Mouse (Mus musculus) lung, postnatal 0 days (tissue): Measurements from ENCODE around the gene Rars. TPM values are rescaled to one million over a fixed set of nuclear protein-coding genes. Genes with fewer than 3 reads are reported as not detected.

ENCODE experiments used
- ATAC-seq: fragments of 200-750 bp; cut with Nextera tagmentation; 2 replicates; pipeline ENCODE4 v1.8.0; 2017; ENCODE audit warnings: moderate library complexity
- DNase-seq: peaks from one replicate; pipeline ENCODE4 v3.0.0-alpha.2; 2016; ENCODE audit warnings: low spot score
- H3K27ac ChIP-seq: fragments of 300-500 bp; sonication (generic); 2 replicates; pipeline ENCODE4 v1.5.1; 2014; ENCODE audit warnings: antibody characterized with exemption, mild to moderate bottlenecking, low read length, mixed read lengths
- H3K27me3 ChIP-seq: fragments of 300-500 bp; sonication (generic); replicated peaks from 2 replicates; pipeline ENCODE4 v1.6.1; 2014; ENCODE audit warnings: low read length, mixed read lengths; ENCODE audit not compliant: insufficient read depth
- H3K36me3 ChIP-seq: fragments of 300-500 bp; sonication (generic); 2 replicates; pipeline ENCODE4 v1.6.1; 2014; ENCODE audit warnings: low read length, mixed read lengths; ENCODE audit not compliant: insufficient read depth
- H3K4me1 ChIP-seq: fragments of 300-500 bp; sonication (generic); 2 replicates; pipeline ENCODE4 v1.6.1; 2014; ENCODE audit warnings: antibody characterized with exemption, low read depth, low read length, mixed read lengths; ENCODE audit not compliant: insufficient read depth
- H3K4me2 ChIP-seq: fragments of 300-500 bp; sonication (generic); replicated peaks from 2 replicates; pipeline ENCODE4 v1.6.1; 2014; ENCODE audit warnings: low read depth, mild to moderate bottlenecking, low read length, moderate library complexity, mixed read lengths
- H3K4me3 ChIP-seq: fragments of 300-500 bp; sonication (generic); 2 replicates; pipeline ENCODE4 v1.5.1; 2014; ENCODE audit warnings: low read depth, low read length
- H3K9ac ChIP-seq: fragments of 300-500 bp; sonication (generic); replicated peaks from 2 replicates; pipeline ENCODE4 v1.6.1; 2014; ENCODE audit warnings: low read depth, mild to moderate bottlenecking
- H3K9me3 ChIP-seq: fragments of 300-500 bp; sonication (generic); 2 replicates; pipeline ENCODE4 v1.6.1; 2016; ENCODE audit warnings: low read length, mixed read lengths
- CTCF ChIP-seq: IDR thresholded peaks from 2 replicates; pipeline ENCODE4 v1.5.1; 2016; ENCODE audit warnings: antibody characterized with exemption, mild to moderate bottlenecking
- EP300 ChIP-seq: IDR thresholded peaks from 2 replicates; pipeline ENCODE4 v1.6.1; 2016; ENCODE audit warnings: antibody characterized with exemption, mild to moderate bottlenecking, control low read depth
- WGBS: fragments of 180-500 bp; shearing (Covaris S2); extraction: QIAGEN DNeasy Blood & Tissue Kit; methylation state at CpG from one replicate; pipeline ENCODE4 v1.1.7; 2014; 5-methylcytosine and 5-hydroxymethylcytosine counted together
- polyA plus RNA-seq: library from polyadenylated mRNA; unstranded; fragments of >200 nt; fragmentation: Nextera tagmentation; extraction: Ambion mirVana; gene quantifications from 2 replicates; pipeline ENCODE4 v1.2.1, GENCODE M21; 2015

Rars gene
- polyA plus RNA-seq, 1 experiment from 2014 or later = 29.4 TPM

GRCm38 (mm10) chr11:35840282-35840681, 6.0 kb upstream of the Rars start:
- H3K27ac ChIP-seq = no peak overlapping the region
- H3K9me3 ChIP-seq = no peaks in the 10 kb centered on the region
- no peak overlapping the region for H3K4me3 ChIP-seq
- WGBS = 79% methylated on average over 7 of the region's 7 CpGs
- H3K4me2 ChIP-seq = no peak overlapping the region
- DNase-seq (no peak), ATAC-seq (no peak)
- H3K4me1 ChIP-seq = no peaks in the 10 kb centered on the region
- peak; percentile 60 for TF ChIP-seq CTCF
- no peak for TF ChIP-seq EP300
- no peaks in the 10 kb centered on the region for H3K36me3 ChIP-seq
- H3K9ac ChIP-seq = no peak overlapping the region
- H3K27me3 ChIP-seq = no peaks in the 10 kb centered on the region

- Histone ChIP-seq H3K27ac (no peak overlapping the region), H3K36me3 (no peaks in the 10 kb centered on the region), H3K27me3 (no peaks in the 10 kb centered on the region)
These were observed 4.3 kb upstream of the Rars start for GRCm38 (mm10) chr11:35838345-35839338.

GRCm38 (mm10) chr11:35837156-35838126, 3.1 kb upstream of the Rars start:
- peak overlapping the region; percentile 45; the same call in 1 of the 2 replicates for H3K4me2 ChIP-seq
- no peaks in the 10 kb centered on the region for H3K36me3 ChIP-seq
- ATAC-seq (no peak), DNase-seq (no peak)
- no peak overlapping the region for H3K4me3 ChIP-seq
- H3K27me3 ChIP-seq = no peaks in the 10 kb centered on the region
- H3K4me1 ChIP-seq = peaks cover 7% of the 10 kb centered on the region; the same call in 1 of the 2 replicates
- peak; percentile 6; the same call in 1 of the 2 replicates for TF ChIP-seq CTCF
- no peak for TF ChIP-seq EP300
- H3K27ac ChIP-seq = no peak overlapping the region
- WGBS = 67% methylated on average over 5 of the region's 5 CpGs
- H3K9me3 ChIP-seq = no peaks in the 10 kb centered on the region
- no peak overlapping the region for H3K9ac ChIP-seq

More at GRCm38 (mm10) chr11:35838345-35839338, 4.3 kb upstream of the Rars start:
- Histone ChIP-seq H3K4me2 (peak overlapping the region; percentile 45), H3K4me1 (peaks cover 2% of the 10 kb centered on the region; the same call in 1 of the 2 replicates), H3K9me3 (no peaks in the 10 kb centered on the region), H3K9ac (no peak overlapping the region), H3K4me3 (peak overlapping the region; percentile 10; the same call in 1 of the 2 replicates)
- TF ChIP-seq EP300 = no peak
- TF ChIP-seq CTCF = no peak
- DNase-seq = peak; percentile 91
- peak; percentile 88 for ATAC-seq
- WGBS = 24% methylated on average over 28 of the region's 28 CpGs

GRCm38 (mm10) chr11:35833270-35833669, 1.0 kb downstream of the Rars start:
- no peak for ATAC-seq
- Histone ChIP-seq H3K4me2 (peak overlapping the region; percentile 76), H3K4me1 (peaks cover 7% of the 10 kb centered on the region; the same call in 1 of the 2 replicates), H3K9me3 (no peaks in the 10 kb centered on the region), H3K27me3 (no peaks in the 10 kb centered on the region), H3K9ac (peak overlapping the region; percentile 82; the same call in 1 of the 2 replicates), H3K4me3 (peak overlapping the region; percentile 88), H3K27ac (no peak overlapping the region), H3K36me3 (no peaks in the 10 kb centered on the region)
- 66% methylated on average over 6 of the region's 6 CpGs for WGBS
- no peak for DNase-seq
- no peak for TF ChIP-seq CTCF
- TF ChIP-seq EP300 = no peak

- TF ChIP-seq CTCF (no peak), EP300 (no peak)
- DNase-seq (no peak), ATAC-seq (no peak)
- Histone ChIP-seq H3K9me3 (no peaks in the 10 kb centered on the region), H3K9ac (no peak overlapping the region), H3K27me3 (no peaks in the 10 kb centered on the region), H3K4me1 (peaks cover 7% of the 10 kb centered on the region; the same call in 1 of the 2 replicates), H3K27ac (no peak overlapping the region), H3K36me3 (peaks cover 9% of the 10 kb centered on the region; the same call in 1 of the 2 replicates), H3K4me3 (no peak overlapping the region), H3K4me2 (no peak overlapping the region)
- WGBS = 34% methylated on average over 4 of the region's 4 CpGs
These were observed 2.2 kb downstream of the Rars start for GRCm38 (mm10) chr11:35832139-35832538.

- no peak for ATAC-seq
- H3K27me3 ChIP-seq = no peaks in the 10 kb centered on the region
- H3K9ac ChIP-seq = no peak overlapping the region
- no peak for DNase-seq
- WGBS = 92% methylated on average over 6 of the region's 6 CpGs
- no peak overlapping the region for H3K27ac ChIP-seq
- peaks cover 38% of the 10 kb centered on the region; the same call in 1 of the 2 replicates for H3K36me3 ChIP-seq
- no peaks in the 10 kb centered on the region for H3K9me3 ChIP-seq
- H3K4me2 ChIP-seq = no peak overlapping the region
- TF ChIP-seq CTCF = no peak
- no peak for TF ChIP-seq EP300
- H3K4me1 ChIP-seq = no peaks in the 10 kb centered on the region
- H3K4me3 ChIP-seq = no peak overlapping the region
These were observed 6.6 kb downstream of the Rars start for GRCm38 (mm10) chr11:35827714-35828113.
